Mouse (Mus musculus): ENCODE measurements at regions not wholly inside any gene's neighbourhood (a gene's known extent, or its start where the extent isn't known, plus 50 kb on each side); places are given as distances from the start of the nearest gene placed in this dataset.
A peak's percentile ranks its signal among the peaks of the same experiment; 100 is the strongest.

DNA sequence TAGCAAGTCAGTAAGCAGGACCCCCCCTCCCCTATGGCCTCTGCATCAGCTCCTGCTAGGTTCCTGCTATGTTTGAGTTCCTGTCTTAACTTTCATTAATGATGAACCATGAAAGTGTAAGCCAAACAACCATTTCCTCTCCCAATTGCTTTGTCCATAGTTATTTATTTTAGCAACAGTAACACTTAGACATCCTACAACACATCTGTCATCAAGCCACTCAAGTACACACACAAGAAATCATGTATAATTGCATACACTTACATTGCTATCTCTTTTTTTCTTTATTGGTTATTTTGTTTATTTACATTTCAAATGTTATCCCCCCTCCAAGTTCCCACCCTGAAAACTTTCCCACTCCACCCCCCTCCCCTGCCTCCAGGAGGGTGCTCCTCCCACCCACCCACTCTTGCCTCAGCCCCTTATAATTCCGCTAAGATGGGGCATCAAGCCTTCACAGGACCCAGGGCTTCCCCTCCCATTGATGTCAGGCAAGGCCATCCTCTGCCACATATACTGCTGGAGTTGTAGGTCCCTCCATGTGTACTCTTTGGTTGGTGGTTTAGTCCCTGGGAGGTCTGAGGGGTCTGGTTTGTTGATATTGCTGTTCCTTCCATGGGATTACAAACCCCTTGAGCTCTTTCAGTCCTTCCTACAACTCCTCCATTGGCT, 310.9 kb upstream of the Ccnh start:
- intact Hi-C loops (cut with DNase I) = no loop called here
- DNase-seq (ENCODE audit: low spot score in 2 of 2) = no peak

DNA sequence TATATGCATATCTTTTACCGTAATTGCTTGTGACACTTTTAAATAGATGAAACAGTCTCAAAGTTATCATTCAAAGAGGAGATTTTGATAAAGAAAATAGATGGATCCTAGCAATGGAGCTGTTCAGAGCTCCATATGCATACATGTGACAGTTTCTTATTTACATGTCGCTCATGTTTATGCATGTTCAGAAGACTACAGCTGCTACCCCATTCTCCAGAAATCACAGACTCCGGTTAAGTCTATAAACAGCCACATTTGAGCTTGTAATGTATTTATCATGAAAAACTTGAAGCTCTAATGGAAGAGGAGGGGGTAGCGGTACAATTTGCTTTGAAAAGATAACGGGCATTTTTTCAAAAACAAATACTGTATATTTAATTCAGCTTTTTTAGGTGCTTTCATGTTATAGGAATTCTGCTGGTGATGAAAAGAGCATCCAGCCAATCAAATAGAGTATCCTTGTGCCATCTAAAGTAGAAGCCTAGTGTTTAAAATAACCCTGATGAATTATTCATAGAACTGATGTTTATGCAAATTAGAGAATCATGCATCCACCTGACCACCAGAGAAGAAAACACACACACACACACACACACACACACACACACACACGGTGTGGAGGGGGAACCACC, 283.7 kb upstream of the Ccnh start:
- DNase-seq (ENCODE audit: low spot score in 2 of 2) = peak; percentile 12 to 61
- intact Hi-C loops (cut with DNase I) = loop anchor here (10.0 kb wide), 1 partner anchor 1181 kb away; no protein-coding TSS in a partner anchor

DNA sequence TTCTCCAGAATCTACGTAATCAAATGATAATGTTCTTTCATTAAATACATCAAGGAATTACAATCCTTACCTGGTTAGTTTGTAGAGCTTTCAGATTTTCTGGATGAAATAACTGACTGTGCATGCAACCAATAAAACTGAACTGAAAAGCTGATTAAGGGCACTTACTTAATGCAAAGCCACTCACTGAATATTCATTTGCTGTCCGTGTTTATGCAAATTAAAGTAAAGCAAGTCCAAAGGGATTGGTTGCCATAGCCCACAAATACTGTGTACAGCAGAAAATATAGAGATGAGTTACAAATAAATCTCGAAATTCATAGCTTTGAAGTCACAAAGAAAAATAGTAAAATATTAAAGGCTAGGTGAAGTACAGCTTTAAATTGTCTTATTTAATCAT, 283.2 kb upstream of the Ccnh start:
- intact Hi-C loops (cut with DNase I) = loop anchor here (10.0 kb wide), 1 partner anchor 1181 kb away; no protein-coding TSS in a partner anchor
- DNase-seq (ENCODE audit: low spot score in 2 of 2) = no peak

DNA sequence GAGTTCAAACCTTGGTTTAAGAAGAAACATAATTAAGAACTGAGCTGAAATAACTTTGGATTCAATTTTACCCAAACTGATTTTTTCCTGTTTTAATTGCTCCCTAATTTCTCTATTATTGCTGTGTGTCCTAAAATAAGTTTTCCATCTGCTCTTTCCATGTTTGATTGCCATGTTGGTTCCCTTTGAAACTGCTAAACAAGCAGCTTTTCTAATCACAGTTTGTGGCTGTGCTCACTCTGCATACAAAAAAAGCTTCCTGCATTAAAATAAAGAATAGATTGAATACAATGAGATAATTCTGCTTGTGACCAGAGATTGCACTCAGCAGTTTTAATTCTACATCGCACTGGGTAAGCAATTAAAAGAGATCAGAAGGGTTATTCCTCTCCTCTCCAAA, 257.9 kb upstream of the Ccnh start:
- intact Hi-C loops (cut with DNase I) = no loop called here
- no peak for DNase-seq (ENCODE audit: low spot score in 2 of 2)

DNA sequence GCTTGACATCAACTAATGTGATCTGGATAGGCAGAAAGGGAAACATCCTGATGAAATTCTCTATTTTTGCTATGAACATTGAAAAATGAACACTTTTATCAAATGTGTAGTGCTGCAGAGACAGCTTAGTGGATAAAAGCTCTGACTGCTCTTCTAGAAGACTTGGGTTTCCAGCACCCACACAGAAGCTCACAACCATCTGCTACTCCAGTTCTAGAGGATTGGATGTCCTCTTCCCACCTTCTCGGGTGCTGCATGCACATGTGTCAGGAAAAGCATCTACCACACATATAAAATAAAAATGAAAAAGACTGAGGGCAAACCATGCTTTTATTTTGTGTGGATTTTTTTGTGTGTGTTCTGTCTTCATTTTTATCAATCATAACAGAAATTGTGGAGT, 253.6 kb upstream of the Ccnh start:
- intact Hi-C loops (cut with DNase I) = no loop called here
- peak in 1 of 2 experiments; percentile 79 for DNase-seq (ENCODE audit: low spot score in 2 of 2)

DNA sequence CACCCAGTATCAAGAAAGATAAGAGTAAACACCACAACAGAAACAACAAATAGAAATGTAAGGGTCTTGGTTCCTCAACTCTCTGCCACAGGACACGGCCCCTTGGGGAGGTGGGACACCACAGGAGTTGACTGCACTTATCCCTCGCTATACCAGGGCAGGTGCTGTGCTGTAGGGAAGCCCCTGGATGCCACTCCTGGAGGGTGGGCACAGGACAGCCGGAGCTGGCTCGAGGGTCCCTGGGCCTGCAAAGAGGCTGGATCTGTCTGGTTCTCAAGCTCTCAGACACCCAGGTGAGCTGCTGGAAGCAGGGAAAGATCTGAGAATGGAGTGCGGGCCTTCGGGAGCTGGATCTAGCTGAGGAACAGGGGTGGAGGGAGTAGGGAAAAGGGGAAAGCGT, 249.5 kb upstream of the Ccnh start:
- intact Hi-C loops (cut with DNase I) = no loop called here

DNA sequence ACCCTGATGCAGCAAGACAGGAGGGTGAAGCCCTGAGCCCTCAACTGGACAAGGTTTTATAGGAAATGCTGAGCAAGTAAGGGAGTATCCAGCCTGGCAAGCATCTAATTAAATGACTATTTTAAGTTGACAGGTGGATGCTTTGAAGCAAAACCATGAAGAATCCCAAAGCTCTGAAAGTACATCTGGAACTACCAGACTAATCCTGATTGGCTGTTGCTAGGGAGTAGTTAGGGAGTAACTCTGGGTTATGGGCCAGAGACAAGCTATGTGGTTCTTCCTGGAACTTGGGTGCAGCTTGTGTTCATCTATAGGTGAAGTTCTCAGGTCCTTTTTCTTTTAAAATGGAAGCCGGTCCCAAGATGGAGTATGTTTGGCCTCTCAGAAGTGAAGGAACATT, 248.3 kb upstream of the Ccnh start:
- DNase-seq (ENCODE audit: low spot score in 2 of 2) = no peak
- intact Hi-C loops (cut with DNase I) = no loop called here

More for the DNA sequence above, 249.5 kb upstream of the Ccnh start:
- no peak for DNase-seq (ENCODE audit: low spot score in 2 of 2)

DNA sequence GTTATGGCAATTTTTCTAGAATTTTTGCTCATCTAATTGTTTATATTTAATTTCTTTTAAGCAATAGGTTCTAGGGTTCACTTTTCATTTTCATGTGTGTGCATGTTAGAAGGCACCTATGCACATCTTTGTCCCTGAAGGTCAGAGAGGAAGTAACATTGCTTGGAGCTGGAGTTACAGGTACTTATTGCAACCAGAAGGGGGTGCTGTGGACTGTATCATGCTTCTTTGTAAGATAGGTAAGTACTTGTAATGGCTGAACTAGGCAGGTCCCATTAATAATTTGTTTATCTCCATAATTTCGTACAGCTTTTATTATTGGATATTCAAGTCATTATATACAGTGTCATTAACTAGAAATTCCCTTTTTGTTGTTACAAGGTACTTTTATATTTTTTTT, 238.3 kb upstream of the Ccnh start:
- intact Hi-C loops (cut with DNase I) = loop anchor here (1.0 kb wide), 1 partner anchor 213 kb away; no protein-coding TSS in a partner anchor
- DNase-seq (ENCODE audit: low spot score in 2 of 2) = no peak

DNA sequence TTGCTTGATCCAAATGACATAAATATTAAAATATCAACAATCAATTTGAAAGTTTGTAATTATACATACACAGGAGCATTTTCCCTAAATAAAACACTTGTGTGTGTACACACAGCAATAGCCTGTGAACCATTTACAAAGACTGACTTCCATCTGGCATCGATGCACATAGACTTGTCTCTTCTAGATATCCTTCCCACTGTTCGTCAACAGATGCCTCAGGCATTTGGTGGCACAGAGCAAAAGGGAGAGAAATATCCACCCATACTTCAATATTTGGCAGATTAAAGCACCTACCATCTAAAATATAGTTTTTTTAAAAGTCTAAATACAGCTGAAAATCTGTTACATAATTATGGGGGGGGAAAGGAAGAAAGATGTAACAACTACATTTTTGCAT, 236.0 kb upstream of the Ccnh start:
- intact Hi-C loops (cut with DNase I) = no loop called here
- no peak for DNase-seq (ENCODE audit: low spot score in 2 of 2)

DNA sequence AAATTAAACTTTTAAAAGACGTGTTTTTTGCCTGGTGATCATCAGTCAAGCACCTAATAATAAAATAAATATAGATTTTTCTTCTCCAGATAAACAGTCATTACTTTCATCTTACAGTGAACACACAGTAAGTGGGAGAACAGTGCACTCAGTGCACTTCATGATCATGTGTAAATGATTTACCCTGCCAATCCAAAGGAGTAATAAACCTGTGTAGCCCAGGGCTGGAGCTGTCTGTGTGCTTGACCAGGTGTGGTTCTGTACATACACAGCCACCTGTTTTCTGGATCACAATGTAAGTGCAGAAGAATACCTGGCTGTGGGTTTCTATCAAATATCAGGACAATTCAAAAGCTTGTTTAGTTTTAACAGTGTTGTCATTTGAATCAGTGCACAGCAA, 235.4 kb upstream of the Ccnh start:
- DNase-seq (ENCODE audit: low spot score in 2 of 2) = no peak
- intact Hi-C loops (cut with DNase I) = no loop called here

DNA sequence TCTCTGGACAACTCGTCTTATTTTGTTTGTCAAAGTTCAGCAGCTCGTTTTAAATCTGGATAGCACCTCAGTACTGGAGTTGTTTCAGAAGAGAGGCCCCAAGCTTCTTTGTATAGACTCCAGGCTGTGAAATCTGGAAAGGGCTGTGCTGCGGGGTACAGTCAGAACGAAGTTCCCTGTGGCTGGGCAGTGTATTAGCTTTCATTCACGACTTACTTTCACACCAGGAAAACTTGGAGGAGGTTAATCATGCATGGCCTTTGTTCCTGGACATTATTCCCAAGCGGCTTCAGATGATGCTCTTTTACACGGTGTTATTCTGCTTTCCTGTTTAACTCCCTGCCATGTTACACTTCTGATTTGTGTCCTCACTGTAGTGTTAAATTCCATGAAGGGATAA, 220.3 kb upstream of the Ccnh start:
- intact Hi-C loops (cut with DNase I) = no loop called here
- no peak for DNase-seq (ENCODE audit: low spot score in 2 of 2)
